Mouse (Mus musculus): Measurements from ENCODE around the gene Mbd4.

The Mbd4 gene

GRCm38 (mm10) chr6:115808196-115808487 lies 45.0 kb downstream of the Mbd4 start:
- DNase-seq: no peak

- no peak for DNase-seq
Observed at GRCm38 (mm10) chr6:115807464-115808195, 45.5 kb downstream of the Mbd4 start.

GRCm38 (mm10) chr6:115804432-115805192 lies 48.6 kb downstream of the Mbd4 start:
- DNase-seq: no peak

GRCm38 (mm10) chr6:115803541-115804382 lies 49.4 kb downstream of the Mbd4 start:
- DNase-seq: peak; percentile 78

GRCm38 (mm10) chr6:115801811-115802210 lies 51.4 kb downstream of the Mbd4 start:
- no peak for DNase-seq

GRCm38 (mm10) chr6:115792691-115793215 lies 60.4 kb downstream of the Mbd4 start:
- DNase-seq: no peak

GRCm38 (mm10) chr6:115791842-115792686 lies 61.1 kb downstream of the Mbd4 start:
- DNase-seq: no peak

- DNase-seq: no peak
Observed at GRCm38 (mm10) chr6:115791016-115791415, 62.2 kb downstream of the Mbd4 start.

Data from retina, postnatal 1 day (tissue).